Mouse (Mus musculus) neural tube, embryonic 15.5 days (tissue): ENCODE results near the gene Il10ra. TPM values are rescaled to one million over a fixed set of nuclear protein-coding genes. Genes with fewer than 3 reads are reported as not detected.

Experiments
- ATAC-seq: fragments of 200-750 bp; cut with Nextera tagmentation; 2 replicates; pipeline ENCODE4 v1.8.0; 2017; ENCODE audit warnings: mild to moderate bottlenecking, moderate TSS enrichment, moderate library complexity; ENCODE audit not compliant: low FRiP score
- H3K27ac ChIP-seq: fragments of 300-500 bp; sonication (generic); replicated peaks from 2 replicates; pipeline ENCODE4 v1.5.1; 2015; ENCODE audit warnings: mild to moderate bottlenecking, inconsistent platforms
- H3K27me3 ChIP-seq: fragments of 300-500 bp; sonication (generic); replicated peaks from 2 replicates; pipeline ENCODE4 v1.6.1; 2015; ENCODE audit warnings: inconsistent platforms
- H3K36me3 ChIP-seq: fragments of 300-500 bp; sonication (generic); 2 replicates; pipeline ENCODE4 v1.6.1; 2015; ENCODE audit warnings: inconsistent platforms
- H3K4me1 ChIP-seq: fragments of 300-500 bp; sonication (generic); 2 replicates; pipeline ENCODE4 v1.6.1; 2015; ENCODE audit warnings: inconsistent platforms
- H3K4me2 ChIP-seq: fragments of 300-500 bp; sonication (generic); 2 replicates; pipeline ENCODE4 v1.6.1; 2015; ENCODE audit warnings: inconsistent platforms, mild to moderate bottlenecking, moderate library complexity
- H3K4me3 ChIP-seq: fragments of 300-500 bp; sonication (generic); replicated peaks from 2 replicates; pipeline ENCODE4 v1.5.1; 2015; ENCODE audit warnings: mild to moderate bottlenecking, inconsistent platforms
- H3K9ac ChIP-seq: fragments of 300-500 bp; sonication (generic); replicated peaks from 2 replicates; pipeline ENCODE4 v1.6.1; 2015; ENCODE audit warnings: mild to moderate bottlenecking, inconsistent platforms
- H3K9me3 ChIP-seq: fragments of 300-500 bp; sonication (generic); replicated peaks from 2 replicates; pipeline ENCODE4 v1.6.1; 2016; ENCODE audit warnings: inconsistent platforms
- WGBS: fragments of 180-500 bp; shearing (Covaris S2); methylation state at CpG from one replicate; pipeline ENCODE4 v1.1.7; 2015; ENCODE audit warnings: mixed read lengths; 5-methylcytosine and 5-hydroxymethylcytosine counted together
- microRNA-seq: library from miRNA; unstranded; fragments of <30 nt; microRNA quantifications from one replicate; pipeline ENCODE4, GENCODE M21; 2017
- polyA plus RNA-seq: library from polyadenylated mRNA; unstranded; fragments of >200 nt; fragmentation: Nextera tagmentation; extraction: Ambion mirVana; gene quantifications from 2 replicates; pipeline ENCODE4 v1.2.1, GENCODE M21; 2015

Il10ra gene
- polyA plus RNA-seq, 1 experiment from 2014 or later = 0.69 TPM

- Histone ChIP-seq H3K9me3 (no peaks in the 10 kb centered on the region), H3K4me1 (no peaks in the 10 kb centered on the region), H3K9ac (no peak overlapping the region), H3K36me3 (no peaks in the 10 kb centered on the region), H3K4me2 (no peak overlapping the region), H3K27me3 (no peaks in the 10 kb centered on the region), H3K4me3 (no peak overlapping the region), H3K27ac (no peak overlapping the region)
- ATAC-seq = no peak
- 84% methylated on average over 6 of the region's 6 CpGs for WGBS
Observed at GRCm38 (mm10) chr9:45235668-45236227, 33.2 kb downstream of the Il10ra start.

GRCm38 (mm10) chr9:45229359-45229758 is 39.6 kb downstream of the Il10ra start:
- WGBS = 90% methylated on average over 8 of the region's 8 CpGs
- no peak overlapping the region for H3K4me3 ChIP-seq

GRCm38 (mm10) chr9:45221567-45221966 is 47.4 kb downstream of the Il10ra start:
- no peak overlapping the region for H3K4me3 ChIP-seq
- H3K4me2 ChIP-seq = no peak overlapping the region
- no peak for ATAC-seq
- 0 out of 2 replicates have a peak, but pooled peaks cover 4% of the 10 kb centered on the region for H3K27me3 ChIP-seq
- H3K9me3 ChIP-seq = no peaks in the 10 kb centered on the region
- H3K27ac ChIP-seq = no peak overlapping the region
- H3K36me3 ChIP-seq = no peaks in the 10 kb centered on the region
- H3K9ac ChIP-seq = no peak overlapping the region
- H3K4me1 ChIP-seq = no peaks in the 10 kb centered on the region
- 17% methylated on average over 6 of the region's 6 CpGs for WGBS

More at GRCm38 (mm10) chr9:45229359-45229758, 39.6 kb downstream of the Il10ra start:
- Histone ChIP-seq H3K9ac (no peak overlapping the region), H3K27me3 (no peaks in the 10 kb centered on the region), H3K9me3 (no peaks in the 10 kb centered on the region), H3K4me1 (no peaks in the 10 kb centered on the region), H3K4me2 (no peak overlapping the region), H3K36me3 (no peaks in the 10 kb centered on the region), H3K27ac (no peak overlapping the region)
- no peak for ATAC-seq

GRCm38 (mm10) chr9:45219644-45220043 is 49.3 kb downstream of the Il10ra start:
- Histone ChIP-seq H3K36me3 (no peaks in the 10 kb centered on the region), H3K9ac (no peak overlapping the region), H3K4me3 (no peak overlapping the region), H3K4me2 (no peak overlapping the region), H3K9me3 (no peaks in the 10 kb centered on the region), H3K27me3 (0 out of 2 replicates have a peak, but pooled peaks cover 4% of the 10 kb centered on the region), H3K27ac (no peak overlapping the region), H3K4me1 (no peaks in the 10 kb centered on the region)
- 81% methylated on average over 3 of the region's 3 CpGs for whole genome bisulfite sequencing
- ATAC-seq = no peak

GRCm38 (mm10) chr9:45215526-45216179 is 53.3 kb downstream of the Il10ra start:
- 71% methylated on average over 11 of the region's 11 CpGs for WGBS
- Histone ChIP-seq H3K4me2 (no peak overlapping the region), H3K4me1 (no peaks in the 10 kb centered on the region), H3K27me3 (0 out of 2 replicates have a peak, but pooled peaks cover 4% of the 10 kb centered on the region), H3K9ac (no peak overlapping the region), H3K27ac (no peak overlapping the region), H3K4me3 (no peak overlapping the region), H3K9me3 (no peaks in the 10 kb centered on the region), H3K36me3 (no peaks in the 10 kb centered on the region)
- ATAC-seq = no peak

- Histone ChIP-seq H3K9ac (no peak overlapping the region), H3K27me3 (no peaks in the 10 kb centered on the region), H3K4me1 (no peaks in the 10 kb centered on the region), H3K27ac (no peak overlapping the region), H3K4me3 (no peak overlapping the region), H3K36me3 (no peaks in the 10 kb centered on the region), H3K4me2 (no peak overlapping the region), H3K9me3 (no peaks in the 10 kb centered on the region)
- no peak for ATAC-seq
- 85% methylated on average over 6 of the region's 6 CpGs for WGBS
Observed at GRCm38 (mm10) chr9:45212001-45212400, 56.9 kb downstream of the Il10ra start.

- Histone ChIP-seq H3K4me3 (no peak overlapping the region), H3K27ac (no peak overlapping the region), H3K4me1 (no peaks in the 10 kb centered on the region), H3K9me3 (no peaks in the 10 kb centered on the region), H3K36me3 (no peaks in the 10 kb centered on the region), H3K9ac (no peak overlapping the region), H3K4me2 (no peak overlapping the region), H3K27me3 (no peaks in the 10 kb centered on the region)
- WGBS = 76% methylated on average over 7 of the region's 7 CpGs
- ATAC-seq = no peak
Observed at GRCm38 (mm10) chr9:45207015-45207743, 61.8 kb downstream of the Il10ra start.

- H3K27ac ChIP-seq = no peak overlapping the region
- no peaks in the 10 kb centered on the region for H3K36me3 ChIP-seq
- no peak overlapping the region for H3K4me3 ChIP-seq
- no peak overlapping the region for H3K9ac ChIP-seq
- ATAC-seq = no peak
- H3K9me3 ChIP-seq = no peaks in the 10 kb centered on the region
- H3K27me3 ChIP-seq = no peaks in the 10 kb centered on the region
- 71% methylated on average over 4 of the region's 4 CpGs for WGBS
- H3K4me2 ChIP-seq = no peak overlapping the region
- H3K4me1 ChIP-seq = no peaks in the 10 kb centered on the region
Observed at GRCm38 (mm10) chr9:45206121-45206520, 62.8 kb downstream of the Il10ra start.

- no peak overlapping the region for H3K9ac ChIP-seq
- no peak overlapping the region for H3K27ac ChIP-seq
- WGBS = 75% methylated on average over 5 of the region's 5 CpGs
- no peak overlapping the region for H3K4me3 ChIP-seq
- no peak overlapping the region for H3K4me2 ChIP-seq
- no peaks in the 10 kb centered on the region for H3K36me3 ChIP-seq
- no peaks in the 10 kb centered on the region for H3K9me3 ChIP-seq
- no peaks in the 10 kb centered on the region for H3K27me3 ChIP-seq
- no peaks in the 10 kb centered on the region for H3K4me1 ChIP-seq
- no peak for ATAC-seq
Observed at GRCm38 (mm10) chr9:45205143-45205542, 63.8 kb downstream of the Il10ra start.

Small RNAs within 50 kb of the gene (microRNA-seq; reads per million reads assigned to microRNA genes)
- gene Mir7086 = not detected

Other genes with a start within 250 kb of the Il10ra start
- gene Mpzl2, start 229.3 kb downstream of the Il10ra start, polyA plus RNA-seq = 0.77 and 8.6 TPM in 2 replicates
- 1.00 and 2.0 TPM in 2 replicates for gene Mpzl3, start 214.0 kb downstream of the Il10ra start, polyA plus RNA-seq
- gene Jaml, start 190.0 kb downstream of the Il10ra start, polyA plus RNA-seq = 0.32 and 1.7 TPM in 2 replicates
- gene Scn2b, start 151.4 kb downstream of the Il10ra start, polyA plus RNA-seq = 11.9 and 12.0 TPM in 2 replicates
- gene Scn4b, start 130.8 kb downstream of the Il10ra start, polyA plus RNA-seq = 0.55 and 2.0 TPM in 2 replicates
- not detected in 2 replicates for gene BC049352, start 87.1 kb downstream of the Il10ra start, polyA plus RNA-seq
- 2.7 TPM in 1 of 2 replicates, not detected in the other for gene Tmprss4, start 65.1 kb downstream of the Il10ra start, polyA plus RNA-seq
- 0.04 and 0.24 TPM in 2 replicates for gene Tmprss13, start 50.0 kb upstream of the Il10ra start, polyA plus RNA-seq
- 442 and 531 TPM in 2 replicates for gene Fxyd6, start 101.0 kb upstream of the Il10ra start, polyA plus RNA-seq
- gene Fxyd2, start 130.5 kb upstream of the Il10ra start, polyA plus RNA-seq = 9.8 and 13.6 TPM in 2 replicates
- 12.4 and 16.4 TPM in 2 replicates for gene Dscaml1, start 157.5 kb upstream of the Il10ra start, polyA plus RNA-seq